Mouse (Mus musculus): ENCODE measurements at regions not wholly inside any gene's neighbourhood (a gene's known extent, or its start where the extent isn't known, plus 50 kb on each side); places are given as distances from the start of the nearest gene placed in this dataset.
A peak's percentile ranks its signal among the peaks of the same experiment; 100 is the strongest.

GRCm38 (mm10) chr6:108942288-108942687, 113.8 kb downstream of the Edem1 start:
- Histone ChIP-seq H3K4me1 (ENCODE audit: insufficient read depth) (no peaks in the 10 kb centered on the region), H3K27ac (ENCODE audit: low read depth) (no peak overlapping the region), H3K4me2 (ENCODE audit: low read depth, low read length) (no peak overlapping the region), H3K36me3 (replicated peaks; ENCODE audit: insufficient read depth, low read length) (no peaks in the 10 kb centered on the region), H3K4me3 (ENCODE audit: low read depth, low read length) (no peak overlapping the region), H3K27me3 (ENCODE audit: insufficient read depth, low read length) (no peaks in the 10 kb centered on the region), H3K9ac (replicated peaks) (no peak overlapping the region), H3K9me3 (ENCODE audit: low read length) (no peaks in the 10 kb centered on the region)
- no peak for ATAC-seq
- no peak for DNase-seq
- TF ChIP-seq CTCF (IDR thresholded peaks at IDR 0.05; ENCODE audit: low read depth) (no peak), EP300 (IDR thresholded peaks at IDR 0.05; ENCODE audit: low read depth) (no peak)

- Histone ChIP-seq H3K9ac (replicated peaks) (no peak overlapping the region), H3K4me3 (ENCODE audit: low read depth, low read length) (no peak overlapping the region), H3K9me3 (ENCODE audit: low read length) (no peaks in the 10 kb centered on the region), H3K36me3 (replicated peaks; ENCODE audit: insufficient read depth, low read length) (no peaks in the 10 kb centered on the region), H3K27ac (ENCODE audit: low read depth) (no peak overlapping the region), H3K4me2 (ENCODE audit: low read depth, low read length) (no peak overlapping the region), H3K4me1 (ENCODE audit: insufficient read depth) (no peaks in the 10 kb centered on the region), H3K27me3 (ENCODE audit: insufficient read depth, low read length) (no peaks in the 10 kb centered on the region)
- TF ChIP-seq CTCF (IDR thresholded peaks at IDR 0.05; ENCODE audit: low read depth): no peak
- TF ChIP-seq EP300 (IDR thresholded peaks at IDR 0.05; ENCODE audit: low read depth): no peak
- ATAC-seq (no peak), DNase-seq (no peak)
- 77% methylated on average over 6 of the region's 6 CpGs for WGBS (ENCODE audit: insufficient replicate concordance)
These were observed 123.9 kb downstream of the Edem1 start for GRCm38 (mm10) chr6:108952389-108952788.

GRCm38 (mm10) chr6:108962810-108963209, 134.4 kb downstream of the Edem1 start:
- no peak overlapping the region for H3K27ac ChIP-seq (ENCODE audit: low read depth)
- H3K27me3 ChIP-seq (ENCODE audit: insufficient read depth, low read length): no peaks in the 10 kb centered on the region
- H3K9ac ChIP-seq (replicated peaks): no peak overlapping the region
- H3K4me2 ChIP-seq (ENCODE audit: low read depth, low read length): no peak overlapping the region
- DNase-seq (no peak), ATAC-seq (no peak)
- H3K4me1 ChIP-seq (ENCODE audit: insufficient read depth): no peaks in the 10 kb centered on the region
- TF ChIP-seq CTCF (IDR thresholded peaks at IDR 0.05; ENCODE audit: low read depth) (no peak), EP300 (IDR thresholded peaks at IDR 0.05; ENCODE audit: low read depth) (no peak)
- H3K4me3 ChIP-seq (ENCODE audit: low read depth, low read length): no peak overlapping the region
- H3K9me3 ChIP-seq (ENCODE audit: low read length): no peaks in the 10 kb centered on the region
- H3K36me3 ChIP-seq (replicated peaks; ENCODE audit: insufficient read depth, low read length): no peaks in the 10 kb centered on the region

GRCm38 (mm10) chr6:108963295-108963694, 134.9 kb downstream of the Edem1 start:
- Histone ChIP-seq H3K27ac (ENCODE audit: low read depth) (no peak overlapping the region), H3K4me1 (ENCODE audit: insufficient read depth) (no peaks in the 10 kb centered on the region), H3K9me3 (ENCODE audit: low read length) (no peaks in the 10 kb centered on the region), H3K9ac (replicated peaks) (no peak overlapping the region), H3K4me3 (ENCODE audit: low read depth, low read length) (no peak overlapping the region), H3K36me3 (replicated peaks; ENCODE audit: insufficient read depth, low read length) (no peaks in the 10 kb centered on the region), H3K27me3 (ENCODE audit: insufficient read depth, low read length) (no peaks in the 10 kb centered on the region), H3K4me2 (ENCODE audit: low read depth, low read length) (no peak overlapping the region)
- no peak for DNase-seq
- 8% methylated on average over 2 of the region's 2 CpGs for WGBS (ENCODE audit: insufficient replicate concordance)
- TF ChIP-seq CTCF (IDR thresholded peaks at IDR 0.05; ENCODE audit: low read depth) (peak; percentile 52), EP300 (IDR thresholded peaks at IDR 0.05; ENCODE audit: low read depth) (no peak)
- ATAC-seq: no peak

- TF ChIP-seq EP300 (IDR thresholded peaks at IDR 0.05; ENCODE audit: low read depth): no peak
- no peak for TF ChIP-seq CTCF (IDR thresholded peaks at IDR 0.05; ENCODE audit: low read depth)
- Histone ChIP-seq H3K9ac (replicated peaks) (no peak overlapping the region), H3K27ac (ENCODE audit: low read depth) (no peak overlapping the region), H3K27me3 (ENCODE audit: insufficient read depth, low read length) (no peaks in the 10 kb centered on the region), H3K4me2 (ENCODE audit: low read depth, low read length) (no peak overlapping the region), H3K9me3 (ENCODE audit: low read length) (no peaks in the 10 kb centered on the region), H3K4me3 (ENCODE audit: low read depth, low read length) (no peak overlapping the region), H3K36me3 (replicated peaks; ENCODE audit: insufficient read depth, low read length) (no peaks in the 10 kb centered on the region), H3K4me1 (ENCODE audit: insufficient read depth) (no peaks in the 10 kb centered on the region)
- ATAC-seq (no peak), DNase-seq (no peak)
- 65% methylated on average over 4 of the region's 4 CpGs for WGBS (ENCODE audit: insufficient replicate concordance)
These were observed 141.2 kb downstream of the Edem1 start for GRCm38 (mm10) chr6:108969477-108970176.

- no peak for ATAC-seq
- no peak for TF ChIP-seq CTCF (IDR thresholded peaks at IDR 0.05; ENCODE audit: low read depth)
- no peak for TF ChIP-seq EP300 (IDR thresholded peaks at IDR 0.05; ENCODE audit: low read depth)
These were observed 143.1 kb downstream of the Edem1 start for GRCm38 (mm10) chr6:108971415-108972089.

More at GRCm38 (mm10) chr6:108971415-108972089, 143.1 kb downstream of the Edem1 start:
- H3K36me3 ChIP-seq (replicated peaks; ENCODE audit: insufficient read depth, low read length): no peaks in the 10 kb centered on the region
- H3K9me3 ChIP-seq (ENCODE audit: low read length): no peaks in the 10 kb centered on the region
- H3K4me3 ChIP-seq (ENCODE audit: low read depth, low read length): no peak overlapping the region
- 61% methylated on average over 4 of the region's 4 CpGs for WGBS (ENCODE audit: insufficient replicate concordance)
- no peaks in the 10 kb centered on the region for H3K27me3 ChIP-seq (ENCODE audit: insufficient read depth, low read length)
- H3K4me1 ChIP-seq (ENCODE audit: insufficient read depth): no peaks in the 10 kb centered on the region
- no peak overlapping the region for H3K27ac ChIP-seq (ENCODE audit: low read depth)
- H3K4me2 ChIP-seq (ENCODE audit: low read depth, low read length): no peak overlapping the region
- no peak for DNase-seq
- no peak overlapping the region for H3K9ac ChIP-seq (replicated peaks)

Data from liver, postnatal 0 days (tissue).